Mouse (Mus musculus) stomach, postnatal 0 days (tissue): ENCODE data around the gene Zfp36l1. TPM values are rescaled to one million over a fixed set of nuclear protein-coding genes. Genes with fewer than 3 reads are reported as not detected.

Source experiments
- ATAC-seq: fragments of 200-750 bp; cut with Nextera tagmentation; 2 replicates; pipeline ENCODE4 v1.8.0; 2017; ENCODE audit not compliant: low FRiP score, low TSS enrichment
- DNase-seq: peaks from one replicate; pipeline ENCODE4 v3.0.0-alpha.2; 2016; ENCODE audit warnings: low spot score
- H3K27ac ChIP-seq: fragments of 300-500 bp; sonication (generic); replicated peaks from 2 replicates; pipeline ENCODE4 v1.5.1; 2014; ENCODE audit warnings: mild to moderate bottlenecking, control low read depth
- H3K27me3 ChIP-seq: fragments of 300-500 bp; sonication (generic); 2 replicates; pipeline ENCODE4 v1.6.1; 2014; ENCODE audit warnings: low read length; ENCODE audit not compliant: control insufficient read depth, insufficient read depth
- H3K36me3 ChIP-seq: fragments of 300-500 bp; sonication (generic); 2 replicates; pipeline ENCODE4 v1.6.1; 2014; ENCODE audit warnings: low read length, mixed read lengths; ENCODE audit not compliant: control insufficient read depth, insufficient read depth
- H3K4me1 ChIP-seq: fragments of 300-500 bp; sonication (generic); replicated peaks from 2 replicates; pipeline ENCODE4 v1.6.1; 2014; ENCODE audit warnings: antibody characterized with exemption; ENCODE audit not compliant: control insufficient read depth, insufficient read depth
- H3K4me2 ChIP-seq: fragments of 300-500 bp; sonication (generic); replicated peaks from 2 replicates; pipeline ENCODE4 v1.6.1; 2014; ENCODE audit warnings: low read depth, mild to moderate bottlenecking, control low read depth, moderate library complexity
- H3K4me3 ChIP-seq: fragments of 300-500 bp; sonication (generic); 2 replicates; pipeline ENCODE4 v1.5.1; 2014; ENCODE audit warnings: low read depth, low read length, control low read depth
- H3K9ac ChIP-seq: fragments of 300-500 bp; sonication (generic); 2 replicates; pipeline ENCODE4 v1.6.1; 2014; ENCODE audit warnings: mild to moderate bottlenecking, low read length, control low read depth, mixed read lengths
- H3K9me3 ChIP-seq: fragments of 300-500 bp; sonication (generic); 2 replicates; pipeline ENCODE4 v1.6.1; 2016; ENCODE audit warnings: low read length; ENCODE audit not compliant: control insufficient read depth
- CTCF ChIP-seq: IDR thresholded peaks from 2 replicates; pipeline ENCODE4 v1.5.1; 2016; ENCODE audit warnings: antibody characterized with exemption, low read depth, mild to moderate bottlenecking, moderate library complexity
- EP300 ChIP-seq: optimal IDR thresholded peaks from 2 replicates; pipeline ENCODE3; 2016; ENCODE audit warnings: antibody characterized with exemption
- WGBS: fragments of 180-500 bp; shearing (Covaris S2); extraction: QIAGEN DNeasy Blood & Tissue Kit; methylation state at CpG from one replicate; pipeline ENCODE4 v1.1.7; 2014; 5-methylcytosine and 5-hydroxymethylcytosine counted together
- polyA plus RNA-seq: library from polyadenylated mRNA; unstranded; fragments of >200 nt; fragmentation: Nextera tagmentation; extraction: Ambion mirVana; gene quantifications from 2 replicates; pipeline ENCODE4 v1.2.1, GENCODE M21; 2015

Gene Zfp36l1
- polyA plus RNA-seq, 1 experiment from 2014 or later: 90.8 TPM

- 45% methylated on average over 8 of the region's 8 CpGs for WGBS
- ATAC-seq (no peak), DNase-seq (peak; percentile 64)
- H3K27ac ChIP-seq: no peak overlapping the region
- no peak overlapping the region for H3K4me3 ChIP-seq
- H3K36me3 ChIP-seq: no peaks in the 10 kb centered on the region
- H3K4me1 ChIP-seq: no peaks in the 10 kb centered on the region
- no peaks in the 10 kb centered on the region for H3K9me3 ChIP-seq
- no peak overlapping the region for H3K9ac ChIP-seq
- H3K4me2 ChIP-seq: no peak overlapping the region
- no peaks in the 10 kb centered on the region for H3K27me3 ChIP-seq
- TF ChIP-seq EP300: no peak
- TF ChIP-seq CTCF: no peak
Measured at GRCm38 (mm10) chr12:80150624-80151023, 37.8 kb upstream of the Zfp36l1 start.

GRCm38 (mm10) chr12:80147563-80148214 lies 34.9 kb upstream of the Zfp36l1 start:
- TF ChIP-seq EP300 (no peak), CTCF (peak; percentile 31; the same call in 1 of the 2 replicates)
- H3K4me2 ChIP-seq: no peak overlapping the region
- peak overlapping the region; percentile 80 for H3K27ac ChIP-seq
- no peaks in the 10 kb centered on the region for H3K27me3 ChIP-seq
- no peaks in the 10 kb centered on the region for H3K9me3 ChIP-seq
- no peaks in the 10 kb centered on the region for H3K4me1 ChIP-seq
- DNase-seq: no peak
- WGBS: 69% methylated on average over 11 of the region's 11 CpGs
- no peaks in the 10 kb centered on the region for H3K36me3 ChIP-seq
- ATAC-seq: no peak
- no peak overlapping the region for H3K9ac ChIP-seq
- no peak overlapping the region for H3K4me3 ChIP-seq

- no peak overlapping the region for H3K4me2 ChIP-seq
Measured at GRCm38 (mm10) chr12:80146227-80147223, 33.7 kb upstream of the Zfp36l1 start.

GRCm38 (mm10) chr12:80145365-80145764 lies 32.6 kb upstream of the Zfp36l1 start:
- no peaks in the 10 kb centered on the region for H3K4me1 ChIP-seq
- H3K4me2 ChIP-seq: no peak overlapping the region
- H3K36me3 ChIP-seq: no peaks in the 10 kb centered on the region
- 58% methylated on average over 8 of the region's 8 CpGs for WGBS
- no peak overlapping the region for H3K27ac ChIP-seq
- H3K9ac ChIP-seq: no peak overlapping the region
- no peaks in the 10 kb centered on the region for H3K9me3 ChIP-seq
- DNase-seq (no peak), ATAC-seq (no peak)
- no peak overlapping the region for H3K4me3 ChIP-seq
- no peak for TF ChIP-seq CTCF
- TF ChIP-seq EP300: no peak
- H3K27me3 ChIP-seq: no peaks in the 10 kb centered on the region

More at GRCm38 (mm10) chr12:80146227-80147223, 33.7 kb upstream of the Zfp36l1 start:
- no peaks in the 10 kb centered on the region for H3K27me3 ChIP-seq
- peak; percentile 70 for ATAC-seq
- H3K4me1 ChIP-seq: no peaks in the 10 kb centered on the region
- DNase-seq: peak; percentile 87
- 27% methylated on average over 21 of the region's 21 CpGs for WGBS
- H3K36me3 ChIP-seq: no peaks in the 10 kb centered on the region
- H3K9me3 ChIP-seq: no peaks in the 10 kb centered on the region
- peak overlapping the region; percentile 63 for H3K27ac ChIP-seq
- no peak for TF ChIP-seq EP300
- peak; percentile 83 for TF ChIP-seq CTCF
- H3K9ac ChIP-seq: no peak overlapping the region
- H3K4me3 ChIP-seq: no peak overlapping the region

DNA sequence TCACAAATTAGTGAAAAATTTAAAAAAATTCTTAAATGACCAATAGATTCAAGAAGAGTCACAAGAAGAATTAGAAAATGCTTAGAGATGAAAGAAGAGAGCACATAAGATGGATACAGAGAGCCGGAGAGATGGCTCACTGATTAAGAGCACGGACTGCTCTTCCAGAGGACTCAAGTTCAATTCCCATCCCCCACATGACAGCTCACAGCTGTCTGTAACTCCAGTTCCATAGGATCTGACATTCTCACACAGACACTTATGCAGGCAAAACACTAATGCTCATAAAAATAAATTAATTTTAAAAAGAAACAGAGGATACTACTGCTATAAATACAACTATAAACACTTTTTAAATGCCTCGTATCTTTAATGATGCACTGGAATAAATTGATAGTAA lies 32.0 kb upstream of the Zfp36l1 start:
- Histone ChIP-seq H3K4me2 (no peak overlapping the region), H3K36me3 (no peaks in the 10 kb centered on the region), H3K9ac (no peak overlapping the region), H3K4me1 (no peaks in the 10 kb centered on the region), H3K9me3 (no peaks in the 10 kb centered on the region), H3K27ac (no peak overlapping the region), H3K27me3 (no peaks in the 10 kb centered on the region), H3K4me3 (no peak overlapping the region)
- TF ChIP-seq CTCF: no peak
- TF ChIP-seq EP300: no peak
- ATAC-seq: no peak
- DNase-seq: no peak
- 65% methylated on average over 3 of the region's 3 CpGs for WGBS
